Mouse (Mus musculus): ENCODE measurements at regions not wholly inside any gene's neighbourhood (a gene's known extent, or its start where the extent isn't known, plus 50 kb on each side); places are given as distances from the start of the nearest gene placed in this dataset.

DNA sequence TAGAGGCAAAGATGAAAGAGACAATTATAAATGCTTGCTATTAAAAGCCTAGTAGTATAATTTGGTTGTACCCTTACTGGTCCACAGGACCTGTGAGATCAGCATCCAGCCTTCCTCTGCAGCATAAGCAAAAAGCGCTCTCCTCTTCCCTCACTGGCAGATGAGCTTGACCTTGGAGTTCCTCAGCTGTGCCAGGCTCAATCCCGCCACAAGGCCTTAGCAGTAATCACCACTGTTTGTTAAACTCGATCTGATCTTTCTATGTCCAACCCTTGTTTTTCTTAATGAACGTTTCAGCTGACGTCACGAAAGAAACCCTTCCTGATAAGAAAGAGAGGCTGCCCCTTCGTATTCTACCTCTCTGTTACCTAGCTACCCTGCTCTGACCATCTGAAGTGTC, 183.5 kb downstream of the Ifng start:
- DNase-seq = no peak

DNA sequence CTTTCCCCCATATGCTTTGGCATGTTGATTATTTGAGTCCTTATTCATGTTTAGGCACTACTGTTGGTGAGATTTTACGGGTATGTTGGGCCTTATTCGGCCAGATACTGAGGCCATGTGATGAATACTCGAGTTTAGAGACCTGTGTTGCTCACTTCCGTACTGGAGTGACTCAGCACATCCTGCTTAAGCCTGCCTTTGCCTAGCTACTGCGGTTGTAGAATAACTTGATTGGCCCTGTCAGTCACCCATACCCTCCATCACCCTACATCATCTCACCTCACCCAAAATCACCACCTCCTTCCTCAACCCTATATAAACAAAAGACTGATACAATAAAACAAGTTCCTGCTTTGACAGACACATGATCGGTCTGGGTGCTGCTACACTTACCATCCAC, 187.2 kb downstream of the Ifng start:
- no peak for DNase-seq

- no peak for DNase-seq
These were observed 188.7 kb downstream of the Ifng start for GRCm38 (mm10) chr10:118629360-118630040.

- no peak for DNase-seq
These were observed 190.9 kb downstream of the Ifng start for GRCm38 (mm10) chr10:118631786-118632185.

- DNase-seq = no peak
These were observed 191.3 kb downstream of the Ifng start for GRCm38 (mm10) chr10:118632187-118632586.

GRCm38 (mm10) chr10:118633429-118633828, 192.6 kb downstream of the Ifng start:
- DNase-seq = peak; percentile 14

GRCm38 (mm10) chr10:118639097-118639496, 198.3 kb downstream of the Ifng start:
- DNase-seq = no peak

DNA sequence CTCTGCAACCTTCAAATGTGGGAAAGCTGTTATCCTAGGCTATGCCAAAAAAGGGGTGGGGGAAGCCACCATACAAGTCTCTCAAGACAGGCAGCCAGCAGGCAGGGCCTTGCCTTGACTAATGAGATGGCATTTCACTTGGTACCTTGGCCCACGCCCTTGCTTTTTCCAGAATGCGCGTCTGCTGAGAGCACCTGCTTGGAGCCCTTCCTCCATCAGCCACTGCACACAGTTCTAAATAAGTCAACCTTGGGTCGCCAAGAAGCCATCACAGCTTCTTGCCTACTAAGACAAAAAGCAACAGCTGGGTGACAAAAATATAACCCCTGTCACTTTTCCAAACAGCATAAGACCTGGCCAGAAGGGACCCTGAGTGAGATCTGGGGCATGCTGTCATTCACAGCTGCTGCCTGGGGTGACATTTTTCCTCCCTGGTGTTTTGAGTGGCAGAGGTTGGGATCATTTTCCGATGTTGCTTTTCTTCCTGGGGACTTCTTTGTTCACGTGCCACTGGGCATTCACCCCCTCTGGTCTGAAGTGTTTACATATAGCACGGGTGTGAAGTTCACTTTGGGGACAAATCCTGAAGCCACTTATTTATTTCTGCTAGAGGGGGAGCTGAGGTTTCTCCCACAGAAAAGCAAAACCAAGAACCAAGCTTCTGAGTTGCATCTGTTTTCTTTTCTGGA, 199.4 kb downstream of the Ifng start:
- no peak for DNase-seq

GRCm38 (mm10) chr10:118640810-118641427, 200.1 kb downstream of the Ifng start:
- no peak for DNase-seq

- DNase-seq = no peak
These were observed 202.8 kb downstream of the Ifng start for GRCm38 (mm10) chr10:118643622-118644021.

- no peak for DNase-seq
These were observed 207.3 kb downstream of the Ifng start for GRCm38 (mm10) chr10:118648111-118648510.

DNA sequence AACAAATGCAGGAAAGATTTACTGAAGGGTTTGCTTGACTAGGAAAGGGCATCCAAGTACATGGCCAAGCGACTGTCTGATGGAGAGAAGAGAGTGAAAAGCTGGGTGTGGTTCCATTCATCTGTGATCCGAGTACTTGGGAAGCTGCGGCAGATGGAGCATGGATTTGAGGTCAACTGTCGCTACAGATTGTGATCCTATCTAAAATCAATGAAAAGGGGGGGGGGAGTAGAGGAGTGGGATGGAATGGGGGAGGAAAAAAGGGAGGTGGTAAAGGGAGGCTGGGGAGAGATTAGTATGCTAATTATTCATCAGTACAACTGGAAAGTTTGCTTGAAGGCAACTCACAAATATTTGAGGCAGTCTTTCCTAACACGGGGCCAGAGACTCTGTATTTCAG, 213.4 kb downstream of the Dyrk2 start:
- no peak for DNase-seq

- DNase-seq = no peak
These were observed 204.0 kb downstream of the Dyrk2 start for GRCm38 (mm10) chr10:118666009-118666408.

- DNase-seq = no peak
These were observed 194.1 kb downstream of the Dyrk2 start for GRCm38 (mm10) chr10:118675816-118676465.

GRCm38 (mm10) chr10:118678750-118679418, 191.1 kb downstream of the Dyrk2 start:
- DNase-seq = no peak

DNA sequence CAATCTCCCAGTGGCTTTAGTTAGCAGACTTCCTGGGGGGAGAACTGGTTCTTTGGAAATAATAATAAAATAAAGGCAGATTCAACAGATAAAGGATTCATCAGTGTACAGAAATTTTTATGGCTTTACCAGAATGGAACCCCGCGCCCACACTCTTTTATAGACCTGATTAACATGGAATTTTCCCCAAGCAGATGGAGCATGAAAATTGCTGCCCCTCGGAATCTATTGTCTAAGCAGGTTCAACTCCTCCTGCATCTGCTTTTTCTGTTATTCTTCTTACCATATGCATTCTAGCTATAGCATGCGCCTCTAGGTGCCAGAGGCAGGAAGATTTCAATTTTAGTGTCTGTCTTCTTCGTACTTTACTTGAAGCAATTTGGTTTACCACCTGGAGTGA, 190.5 kb downstream of the Dyrk2 start:
- no peak for DNase-seq

DNA sequence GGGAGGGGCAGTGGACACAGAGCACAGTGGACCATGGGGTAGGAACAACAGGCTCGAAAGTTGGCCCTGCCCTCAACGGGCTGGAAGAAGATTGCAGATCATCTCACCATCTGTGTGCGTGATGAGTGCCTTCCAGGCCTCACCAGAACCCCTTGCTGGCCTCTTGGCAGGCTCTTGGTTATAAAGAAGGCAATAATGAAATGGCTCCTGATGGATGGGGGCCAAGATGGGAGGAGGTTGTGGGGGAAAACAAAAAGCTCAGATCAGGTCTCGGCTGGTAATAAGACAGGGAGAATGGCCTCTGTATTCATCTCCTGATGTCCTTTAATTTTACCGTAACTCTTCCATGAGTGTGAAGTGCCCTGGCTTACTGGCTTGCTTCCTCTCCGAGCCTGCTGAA, 189.1 kb downstream of the Dyrk2 start:
- no peak for DNase-seq

- DNase-seq = no peak
These were observed 186.7 kb downstream of the Dyrk2 start for GRCm38 (mm10) chr10:118683356-118683755.

DNA sequence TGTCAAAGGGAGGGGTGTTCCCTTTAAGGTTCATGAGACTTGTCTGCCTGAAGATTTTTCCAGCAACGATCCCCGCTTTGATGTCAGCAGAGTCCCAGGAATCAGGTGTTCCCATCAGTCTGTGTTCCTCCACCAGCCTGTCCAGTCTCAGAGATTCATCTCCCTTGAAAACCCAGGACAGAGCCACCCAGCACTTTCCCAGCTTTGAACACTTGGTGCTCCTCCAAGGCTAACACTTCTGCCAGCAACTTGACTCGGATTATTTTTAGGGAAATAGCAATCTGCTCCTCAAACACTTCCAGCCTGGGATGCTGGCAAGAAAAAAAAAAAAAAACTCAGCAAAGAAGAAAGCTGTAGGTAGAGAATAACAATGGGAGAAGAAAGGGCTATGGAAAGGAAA, 170.7 kb downstream of the Dyrk2 start:
- no peak for DNase-seq

- no peak for DNase-seq
These were observed 169.9 kb downstream of the Dyrk2 start for GRCm38 (mm10) chr10:118700115-118700514.

DNA sequence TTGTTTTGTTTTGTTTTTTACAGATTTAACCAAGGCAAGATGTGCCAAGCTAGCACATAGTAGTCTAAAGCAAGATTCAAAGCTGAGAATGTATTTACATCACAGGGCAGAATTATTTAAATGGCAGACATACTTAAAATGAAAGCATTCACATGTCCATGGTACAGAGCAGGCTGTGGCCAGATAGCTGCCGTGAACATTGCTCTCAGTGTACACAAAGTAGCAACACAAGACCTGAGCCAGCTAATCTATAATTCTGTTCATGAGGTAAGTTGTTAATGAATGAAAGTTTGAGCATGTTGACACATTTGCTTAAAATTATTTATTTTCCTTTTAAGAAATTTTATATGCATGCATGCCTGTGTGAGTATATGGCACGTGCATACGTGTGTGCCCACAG, 164.0 kb downstream of the Dyrk2 start:
- DNase-seq = no peak

DNA sequence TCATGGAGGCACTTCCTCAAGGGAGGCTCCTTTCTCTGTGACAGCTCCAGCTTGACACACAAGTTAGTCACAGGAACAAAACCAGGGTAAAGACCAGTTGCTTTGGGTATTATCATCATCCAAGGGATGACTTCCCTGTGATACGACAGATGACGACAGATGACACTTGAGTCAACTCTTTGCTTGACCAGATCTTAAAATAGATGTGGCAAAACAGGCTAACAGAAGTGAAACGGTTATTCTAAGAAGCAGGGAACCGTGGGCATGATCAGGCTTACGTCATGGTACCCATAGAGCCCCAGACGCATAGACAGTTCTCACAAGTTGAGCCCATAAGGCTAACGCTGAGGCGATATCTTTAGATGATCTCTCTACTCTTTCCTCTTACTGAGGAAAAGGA, 160.3 kb downstream of the Dyrk2 start:
- no peak for DNase-seq

DNA sequence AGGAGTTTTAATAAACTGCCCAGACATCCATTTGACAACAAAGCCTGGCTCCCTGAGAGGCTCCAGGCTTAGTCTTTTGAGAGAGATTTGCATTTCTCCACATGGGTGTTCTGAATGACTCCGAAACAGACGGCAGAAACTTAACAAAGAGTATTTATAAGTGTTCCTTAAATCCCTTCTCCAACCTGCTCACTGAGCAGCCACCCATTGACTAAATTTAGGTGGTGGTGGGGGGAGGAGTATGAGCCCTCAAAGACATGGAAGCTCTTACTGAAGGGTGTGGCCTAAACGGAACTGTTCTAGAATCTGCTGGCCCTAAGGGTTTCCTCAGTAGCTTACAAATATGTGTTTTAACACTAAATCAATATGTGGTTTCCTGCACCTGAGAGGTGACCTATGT, 158.5 kb downstream of the Dyrk2 start:
- no peak for DNase-seq

Data from thymus, postnatal 25 days (tissue).